40 mouse cellular contexts compared by ENCODE assay signal in the genomic region with DNA sequence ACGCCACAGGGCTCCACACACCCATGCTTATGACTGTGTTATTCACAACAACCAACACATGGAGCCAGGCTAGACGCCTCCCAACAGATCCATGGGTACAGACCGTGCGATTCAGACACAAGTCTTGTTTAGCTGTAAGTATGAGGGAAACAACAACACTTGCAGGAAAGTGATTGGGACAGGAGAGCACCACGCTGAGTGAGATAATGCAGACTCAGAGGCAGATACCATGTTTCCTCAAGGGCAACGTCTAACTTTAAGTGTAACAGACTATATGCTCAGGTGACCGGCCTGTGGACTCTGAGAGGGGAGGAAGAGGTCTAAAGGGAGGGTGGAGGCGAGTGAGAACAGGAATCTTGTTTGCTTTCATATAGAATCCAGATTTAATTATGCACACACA. TPM values are rescaled to one million over a fixed set of nuclear protein-coding genes. Genes with fewer than 3 reads are reported as not detected.
DNase-seq lines count a peak whose midpoint lies in the region; ATAC-seq and TF ChIP-seq lines count a peak whose summit lies in the region.
"Had no signal": no experiment of that assay in that cellular context is flagged by ENCODE, and none has a peak within 500 bp of the region (broad histone marks: within the 10 kb centered on the region; RNA-seq: fewer than 3 reads in every experiment).

No protein-coding gene starts in this region.

- no peak overlapping the region for H3K4me3 ChIP-seq in heart, adult 2 months
- no peak overlapping the region for H3K4me3 ChIP-seq in heart, embryonic 10.5 days
- no peak overlapping the region for H3K4me3 ChIP-seq in liver, embryonic 11.5 days (ENCODE audit: low read depth, low read length)
- H3K4me3 ChIP-seq in liver, embryonic 15.5 days (replicated peaks): no peak overlapping the region
- H3K4me3 ChIP-seq in hindbrain, embryonic 12.5 days: no peak overlapping the region
- H3K4me3 ChIP-seq: embryonic facial prominence, embryonic 13.5 days; erythroblast, embryonic 14.5 days; forebrain, embryonic 12.5 days; limb, embryonic 10.5 days; limb, embryonic 15.5 days; lung, embryonic 15.5 days; midbrain, embryonic 12.5 days; neural tube, embryonic 15.5 days; stomach, embryonic 15.5 days had no signal

- no peaks in the 10 kb centered on the region for H3K36me3 ChIP-seq in heart, adult 2 months (ENCODE audit: control insufficient read depth, insufficient read depth, low read length)
- H3K36me3 ChIP-seq in heart, embryonic 10.5 days: peaks cover 7% of the 10 kb centered on the region; the same call in 1 of the 2 replicates
- H3K36me3 ChIP-seq in liver, embryonic 11.5 days (ENCODE audit: control insufficient read depth, insufficient read depth, low read length): peaks cover 16% of the 10 kb centered on the region; the same call in 1 of the 2 replicates
- H3K36me3 ChIP-seq in liver, embryonic 15.5 days (replicated peaks): peaks cover 85% of the 10 kb centered on the region
- H3K36me3 ChIP-seq in hindbrain, embryonic 12.5 days: no peaks in the 10 kb centered on the region
- H3K36me3 ChIP-seq: embryonic facial prominence, embryonic 13.5 days; forebrain, embryonic 12.5 days; limb, embryonic 10.5 days; lung, embryonic 15.5 days; midbrain, embryonic 12.5 days; neural tube, embryonic 15.5 days; stomach, embryonic 15.5 days had no signal

- H3K4me2 ChIP-seq in liver, embryonic 11.5 days: no peak overlapping the region
- no peak overlapping the region for H3K4me2 ChIP-seq in liver, embryonic 15.5 days
- H3K4me2 ChIP-seq in hindbrain, embryonic 12.5 days (replicated peaks): no peak overlapping the region
- H3K4me2 ChIP-seq: embryonic facial prominence, embryonic 13.5 days; forebrain, embryonic 12.5 days; heart, embryonic 11.5 days; limb, embryonic 15.5 days; lung, embryonic 15.5 days; midbrain, embryonic 12.5 days; neural tube, embryonic 15.5 days; stomach, embryonic 15.5 days had no signal

- no peak overlapping the region for H3K9ac ChIP-seq in heart, adult 2 months (ENCODE audit: low read depth, low read length)
- no peak overlapping the region for H3K9ac ChIP-seq in liver, embryonic 11.5 days (ENCODE audit: low read depth, low read length)
- no peak overlapping the region; the same call in 1 of the 2 replicates for H3K9ac ChIP-seq in liver, embryonic 15.5 days
- H3K9ac ChIP-seq in hindbrain, embryonic 12.5 days: no peak overlapping the region
- H3K9ac ChIP-seq: embryonic facial prominence, embryonic 13.5 days; forebrain, embryonic 12.5 days; forebrain, postnatal 0 days; limb, embryonic 15.5 days; lung, embryonic 15.5 days; midbrain, embryonic 12.5 days; neural tube, embryonic 15.5 days; stomach, embryonic 15.5 days had no signal

- ATAC-seq in liver, embryonic 11.5 days (replicated peaks; ENCODE audit: low FRiP score): peak; percentile 52
- ATAC-seq in liver, embryonic 15.5 days (ENCODE audit: insufficient read depth): 0 out of 2 replicates have a peak, but pooled peaks have one; percentile 17
- ATAC-seq in hindbrain, embryonic 12.5 days (ENCODE audit: low FRiP score): no peak
- ATAC-seq: forebrain, postnatal 0 days; hindbrain, postnatal 0 days had no signal

- intact Hi-C loops in heart, adult 2 months (cut with DNase I): no loop called here

- H3K4me1 ChIP-seq in heart, adult 2 months (ENCODE audit: control insufficient read depth, insufficient read depth, low read length): no peaks in the 10 kb centered on the region
- peaks cover 22% of the 10 kb centered on the region for H3K4me1 ChIP-seq in heart, embryonic 10.5 days
- H3K4me1 ChIP-seq in liver, embryonic 11.5 days (replicated peaks; ENCODE audit: control insufficient read depth, insufficient read depth, low read length): peaks cover 16% of the 10 kb centered on the region
- peaks cover 50% of the 10 kb centered on the region for H3K4me1 ChIP-seq in liver, embryonic 15.5 days (replicated peaks)
- no peaks in the 10 kb centered on the region for H3K4me1 ChIP-seq in hindbrain, embryonic 12.5 days
- H3K4me1 ChIP-seq: embryonic facial prominence, embryonic 13.5 days; forebrain, embryonic 12.5 days; limb, embryonic 10.5 days; limb, embryonic 15.5 days; lung, embryonic 15.5 days; midbrain, embryonic 12.5 days; neural tube, embryonic 15.5 days; stomach, embryonic 15.5 days had no signal

- no peak for TF ChIP-seq EP300 in heart, adult 2 months (IDR thresholded peaks at IDR 0.05; ENCODE audit: insufficient read depth, low read depth, low read length)

- no peak for DNase-seq in heart, adult 2 months
- no peak for DNase-seq in heart, embryonic 10.5 days (ENCODE audit: low spot score)
- DNase-seq in liver, embryonic 11.5 days (ENCODE audit: low spot score): no peak
- no peak for DNase-seq in liver
- DNase-seq in yolk sac, embryonic 10.5 days (ENCODE audit: low spot score): peak; percentile 47
- no peak for DNase-seq in layer of hippocampus, postnatal 25 days (ENCODE audit: extremely low spot score in 1 of 2, low spot score in 1 of 2)
- DNase-seq: adrenal gland, adult 8-10 months; cerebellum, adult 8-10 months; cerebellum, postnatal 25 days; embryo, embryonic 11 days; forebrain, postnatal 0 days; gastrocnemius, postnatal 14 days; heart, postnatal 14 days; kidney, adult 11 months; kidney, postnatal 36 days; retina, postnatal 1 day; right cerebral cortex, postnatal 14 days; thymus, postnatal 14 days had no signal

- peak overlapping the region; percentile 23 for H3K27ac ChIP-seq in heart, adult 2 months
- no peak overlapping the region for H3K27ac ChIP-seq in heart, embryonic 10.5 days
- no peak overlapping the region for H3K27ac ChIP-seq in liver, embryonic 11.5 days (ENCODE audit: low read depth, low read length)
- no peak overlapping the region; the same call in 1 of the 2 replicates for H3K27ac ChIP-seq in liver, embryonic 15.5 days (replicated peaks)
- no peak overlapping the region for H3K27ac ChIP-seq in hindbrain, embryonic 12.5 days
- H3K27ac ChIP-seq: embryonic facial prominence, embryonic 13.5 days; forebrain, embryonic 12.5 days; hindbrain, postnatal 0 days; limb, embryonic 10.5 days; limb, embryonic 15.5 days; lung, embryonic 15.5 days; midbrain, embryonic 12.5 days; neural tube, embryonic 15.5 days; stomach, embryonic 15.5 days had no signal

- no peak for TF ChIP-seq CTCF in heart, adult 2 months (IDR thresholded peaks at IDR 0.05)

- H3K27me3 ChIP-seq in heart, adult 2 months (ENCODE audit: control insufficient read depth, insufficient read depth, low read length): no peaks in the 10 kb centered on the region
- H3K27me3 ChIP-seq in heart, embryonic 10.5 days (ENCODE audit: insufficient read depth, poor library complexity, severe bottlenecking): no peaks in the 10 kb centered on the region
- no peaks in the 10 kb centered on the region for H3K27me3 ChIP-seq in liver, embryonic 11.5 days (replicated peaks; ENCODE audit: control insufficient read depth, insufficient read depth, low read length)
- no peaks in the 10 kb centered on the region for H3K27me3 ChIP-seq in liver, embryonic 15.5 days
- no peaks in the 10 kb centered on the region for H3K27me3 ChIP-seq in hindbrain, embryonic 12.5 days
- H3K27me3 ChIP-seq: CH12.LX; embryonic facial prominence, embryonic 13.5 days; limb, embryonic 15.5 days; lung, embryonic 15.5 days; midbrain, embryonic 12.5 days; neural tube, embryonic 15.5 days; stomach, embryonic 15.5 days had no signal

- TF ChIP-seq POLR2A in heart, adult 2 months (IDR thresholded peaks at IDR 0.05; ENCODE audit: insufficient read depth, low read depth, low read length): no peak

- WGBS in heart, adult 2 months: 52% methylated on average over 8 of the region's 8 CpGs
- WGBS in heart, embryonic 10.5 days: 57% methylated on average over 8 of the region's 8 CpGs
- 55% methylated on average over 8 of the region's 8 CpGs for WGBS in liver, embryonic 11.5 days
- 37% methylated on average over 8 of the region's 8 CpGs for WGBS in liver, embryonic 15.5 days (ENCODE audit: insufficient replicate concordance)
- WGBS in hindbrain, embryonic 12.5 days: 87% methylated on average over 8 of the region's 8 CpGs

- H3K9me3 ChIP-seq in heart, embryonic 10.5 days: no peaks in the 10 kb centered on the region
- no peaks in the 10 kb centered on the region for H3K9me3 ChIP-seq in liver, embryonic 11.5 days (ENCODE audit: control insufficient read depth, low read length)
- H3K9me3 ChIP-seq in liver, embryonic 15.5 days (replicated peaks): no peaks in the 10 kb centered on the region
- no peaks in the 10 kb centered on the region for H3K9me3 ChIP-seq in hindbrain, embryonic 12.5 days (replicated peaks)
- H3K9me3 ChIP-seq: embryonic facial prominence, embryonic 13.5 days; forebrain, embryonic 12.5 days; limb, embryonic 10.5 days; limb, embryonic 15.5 days; lung, embryonic 15.5 days; midbrain, embryonic 12.5 days; neural tube, embryonic 15.5 days; stomach, embryonic 15.5 days had no signal

- no peaks in the 10 kb centered on the region for H3K79me2 ChIP-seq in heart, adult 2 months (replicated peaks; ENCODE audit: control insufficient read depth, insufficient read depth, low read length)

RNA-seq across cellular contexts. Expression of gene Gprc5d, which starts 38.5 kb away (rescaled TPM):
- not detected for total RNA-seq in heart, adult 2 months (2021)
- polyA plus RNA-seq in heart, adult 2 months (2012; rRNA removed): not detected in 2 replicates
- not detected in 2 replicates for polyA plus RNA-seq in heart, embryonic 10.5 days (2016; fragmentation: Nextera tagmentation; extraction: Ambion mirVana)
- polyA plus RNA-seq in liver, embryonic 11.5 days (2014; fragmentation: Nextera tagmentation; extraction: Ambion mirVana): 0.25 TPM in 1 of 2 replicates, not detected in the other
- polyA plus RNA-seq in liver, embryonic 15.5 days (2015; fragmentation: Nextera tagmentation; extraction: Ambion mirVana): 0.08 and 0.15 TPM in 2 replicates
- not detected for total RNA-seq in layer of hippocampus, postnatal 25 days (2021)
- not detected in 2 replicates for polyA plus RNA-seq in hindbrain, embryonic 12.5 days (2016; fragmentation: Nextera tagmentation; extraction: Ambion mirVana)
- total RNA-seq: adrenal gland, adult 8-10 months; CH12.LX; ES-E14; forebrain, postnatal 0 days; gastrocnemius, postnatal 14 days; granulocyte monocyte progenitor cell, adult 5-6 weeks; heart, postnatal 14 days; hindbrain, postnatal 0 days; left cerebral cortex, postnatal 10 days; megakaryocyte, adult 5-6 weeks had no signal
- polyA plus RNA-seq: C2C12; embryonic facial prominence, embryonic 13.5 days; forebrain, embryonic 12.5 days; heart, embryonic 11.5 days; hindbrain, embryonic 11.5 days; hindbrain, postnatal 0 days; kidney, embryonic 14.5 days; limb, embryonic 10.5 days; limb, embryonic 15.5 days; lung, embryonic 15.5 days; neural tube, embryonic 15.5 days; small intestine, adult 2 months; stomach, embryonic 15.5 days had no signal

RNA-seq across cellular contexts. Expression of gene Fam234b, which starts 41.2 kb away (rescaled TPM):
- total RNA-seq in heart, adult 2 months (2021): 1 to 10 TPM; 6.4 to 9.5 TPM
- polyA plus RNA-seq in heart, adult 2 months (2012; rRNA removed): 5.8 TPM in 2 replicates
- 9.8 and 11.6 TPM in 2 replicates for polyA plus RNA-seq in heart, embryonic 10.5 days (2016; fragmentation: Nextera tagmentation; extraction: Ambion mirVana)
- polyA plus RNA-seq in liver, embryonic 11.5 days (2014; fragmentation: Nextera tagmentation; extraction: Ambion mirVana): 34.2 and 37.9 TPM in 2 replicates
- polyA plus RNA-seq in liver, embryonic 15.5 days (2015; fragmentation: Nextera tagmentation; extraction: Ambion mirVana): 30.3 and 34.4 TPM in 2 replicates
- 100 to 1,000 TPM; 156 to 157 TPM for total RNA-seq in layer of hippocampus, postnatal 25 days (2021)
- polyA plus RNA-seq in hindbrain, embryonic 12.5 days (2016; fragmentation: Nextera tagmentation; extraction: Ambion mirVana): 47.6 and 51.1 TPM in 2 replicates

RNA-seq across cellular contexts. Expression of gene Hebp1, which starts 41.2 kb away (rescaled TPM):
- total RNA-seq in heart, adult 2 months (2021): 10 to 100 TPM; 46.6 to 57.8 TPM
- polyA plus RNA-seq in heart, adult 2 months (2012; rRNA removed): 11.3 and 14.1 TPM in 2 replicates
- polyA plus RNA-seq in heart, embryonic 10.5 days (2016; fragmentation: Nextera tagmentation; extraction: Ambion mirVana): 20.7 and 21.2 TPM in 2 replicates
- 56.8 and 59.1 TPM in 2 replicates for polyA plus RNA-seq in liver, embryonic 11.5 days (2014; fragmentation: Nextera tagmentation; extraction: Ambion mirVana)
- 116 and 117 TPM in 2 replicates for polyA plus RNA-seq in liver, embryonic 15.5 days (2015; fragmentation: Nextera tagmentation; extraction: Ambion mirVana)
- total RNA-seq in layer of hippocampus, postnatal 25 days (2021): 10 to 100 TPM; 68.8 to 86.0 TPM
- 4.0 and 6.2 TPM in 2 replicates for polyA plus RNA-seq in hindbrain, embryonic 12.5 days (2016; fragmentation: Nextera tagmentation; extraction: Ambion mirVana)
- total RNA-seq: CH12.LX had no signal
